Mouse (Mus musculus) urinary bladder, postnatal 14 days (tissue): Measurements from ENCODE around the gene Ypel3.
"Not testable (repeated sequence)": the region's sequence is repeated elsewhere in the genome, so short reads cannot be mapped to it uniquely, and the experiment has no call there.

Experiments
- DNase-seq: peaks from one replicate; pipeline ENCODE4 v3.0.0; 2021; ENCODE audit warnings: low spot score

Gene Ypel3

GRCm38 (mm10) chr7:126766201-126766600 lies 10.6 kb upstream of the Ypel3 start, which contains the start of gene Gdpd3:
Gene Gdpd3 (plus strand): TSS chr7:126766334.
- peak; percentile 72 for DNase-seq

DNA sequence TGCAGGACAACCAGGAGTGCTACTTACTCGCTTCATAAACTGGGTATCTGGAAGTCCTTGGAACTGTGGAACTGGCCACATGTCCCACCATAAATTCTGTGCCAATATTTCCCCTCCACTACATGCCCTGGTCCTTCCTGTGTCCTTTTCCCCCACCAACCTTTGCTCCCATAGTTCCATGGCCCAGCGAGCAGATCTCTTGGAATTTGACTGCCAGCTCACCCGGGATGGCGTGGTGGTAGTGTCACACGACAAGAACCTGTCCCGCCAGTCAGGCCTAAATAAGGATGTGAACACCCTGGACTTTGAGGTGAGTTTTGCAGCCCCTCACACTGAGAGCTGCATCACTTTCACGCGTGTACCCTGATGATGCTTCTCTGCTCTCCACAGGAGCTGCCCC lies 9.8 kb upstream of the Ypel3 start:
- no peak for DNase-seq

DNA sequence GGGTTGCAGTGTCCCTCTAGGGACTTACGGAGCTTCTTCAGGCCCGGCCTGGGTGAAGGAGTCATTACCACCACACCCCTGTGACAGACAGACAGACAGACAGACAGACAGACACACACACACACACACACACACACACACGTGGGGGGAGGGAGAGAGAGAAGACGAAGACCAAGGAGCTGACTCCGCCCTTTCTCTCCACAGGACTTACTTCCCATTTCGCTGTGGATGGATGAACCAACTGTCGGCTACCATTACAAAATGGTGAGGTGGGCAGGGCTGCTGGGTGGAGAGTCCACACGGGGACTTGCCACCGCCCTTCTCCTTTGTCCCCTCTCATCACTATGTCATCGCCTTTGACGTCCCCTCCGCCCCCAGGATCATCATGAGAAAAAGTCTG lies 6.0 kb upstream of the Ypel3 start:
- DNase-seq: no peak

- DNase-seq: no peak
These were observed 3.4 kb upstream of the Ypel3 start for GRCm38 (mm10) chr7:126773351-126773750.

GRCm38 (mm10) chr7:126774463-126774862 lies 2.3 kb upstream of the Ypel3 start:
- DNase-seq: no peak

- DNase-seq: no peak
These were observed 1.4 kb upstream of the Ypel3 start for GRCm38 (mm10) chr7:126775185-126775977.

DNA sequence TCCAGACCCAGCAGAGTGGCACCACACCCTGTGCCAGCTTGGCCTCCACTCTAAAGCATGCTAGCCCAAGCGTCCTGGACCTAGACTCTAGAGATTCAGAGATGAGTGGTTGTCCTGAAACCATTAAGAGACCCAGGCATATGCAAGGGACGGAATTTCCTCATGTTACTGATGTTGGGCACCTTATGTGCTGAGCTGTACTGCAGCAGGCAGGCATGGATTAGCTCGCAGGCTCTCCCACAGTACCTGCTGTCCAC lies 849 bp upstream of the Ypel3 start:
- DNase-seq: no peak

- no peak for DNase-seq
These were observed 721 bp downstream of the Ypel3 start for GRCm38 (mm10) chr7:126777476-126777875.

DNA sequence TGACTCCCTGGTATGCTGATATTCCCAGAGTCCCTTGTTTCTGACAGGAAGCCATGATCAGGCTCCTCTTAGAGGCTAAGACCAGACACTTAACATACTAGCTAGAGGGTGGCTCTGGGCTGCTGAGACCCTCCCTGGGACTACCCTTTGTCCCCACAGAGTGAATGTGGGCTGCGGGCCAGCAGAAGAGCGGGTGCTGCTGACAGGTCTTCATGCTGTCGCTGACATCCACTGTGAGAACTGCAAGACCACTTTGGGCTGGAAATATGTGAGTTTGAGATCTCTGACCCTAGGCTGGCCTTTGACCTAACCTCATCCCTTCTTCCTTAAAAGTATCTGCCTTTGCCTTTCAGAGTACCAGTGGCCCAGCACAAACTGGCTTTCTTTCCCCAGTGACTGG lies 1.4 kb downstream of the Ypel3 start:
- DNase-seq: no peak

GRCm38 (mm10) chr7:126779101-126779500 lies 2.3 kb downstream of the Ypel3 start:
- not testable (repeated sequence) for DNase-seq

GRCm38 (mm10) chr7:126779983-126780970 lies 3.5 kb downstream of the Ypel3 start:
- DNase-seq: peak; percentile 87

DNA sequence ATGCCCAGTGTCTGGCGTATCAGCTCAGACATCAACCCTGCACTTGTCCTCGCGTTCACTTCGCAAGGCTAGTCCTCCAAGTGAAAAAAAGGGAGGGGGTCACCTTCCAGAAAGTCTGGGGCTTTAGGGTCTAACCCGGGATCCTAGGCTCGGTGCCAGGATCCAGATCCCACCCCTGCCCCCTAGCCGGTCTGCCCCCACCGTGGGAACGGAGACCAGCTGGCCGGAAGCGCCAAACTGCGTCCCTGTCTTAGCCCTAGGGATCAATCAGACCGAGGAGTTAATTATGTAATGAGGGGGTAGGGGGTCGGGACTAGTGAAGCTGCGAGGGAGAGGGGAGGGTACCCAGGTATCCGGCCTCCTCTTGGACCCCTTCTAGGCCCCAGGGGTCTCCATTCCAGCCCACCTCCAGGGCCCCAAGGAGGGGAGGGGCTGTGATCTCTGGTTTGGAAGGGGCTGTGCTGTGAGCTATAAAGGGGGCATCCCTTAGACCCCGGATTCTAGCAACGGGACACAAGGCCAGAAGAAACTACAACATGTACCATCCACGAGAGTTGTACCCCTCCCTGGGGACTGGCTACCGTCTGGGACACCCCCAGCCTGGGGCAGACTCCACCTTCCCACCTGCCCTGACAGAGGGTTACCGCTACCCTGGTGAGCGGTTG lies 4.3 kb downstream of the Ypel3 start, which contains the start of gene Tbx6:
Gene Tbx6 (plus strand): TSS at position 513 of the 665 bp plus-strand sequence.
- DNase-seq: no peak

DNA sequence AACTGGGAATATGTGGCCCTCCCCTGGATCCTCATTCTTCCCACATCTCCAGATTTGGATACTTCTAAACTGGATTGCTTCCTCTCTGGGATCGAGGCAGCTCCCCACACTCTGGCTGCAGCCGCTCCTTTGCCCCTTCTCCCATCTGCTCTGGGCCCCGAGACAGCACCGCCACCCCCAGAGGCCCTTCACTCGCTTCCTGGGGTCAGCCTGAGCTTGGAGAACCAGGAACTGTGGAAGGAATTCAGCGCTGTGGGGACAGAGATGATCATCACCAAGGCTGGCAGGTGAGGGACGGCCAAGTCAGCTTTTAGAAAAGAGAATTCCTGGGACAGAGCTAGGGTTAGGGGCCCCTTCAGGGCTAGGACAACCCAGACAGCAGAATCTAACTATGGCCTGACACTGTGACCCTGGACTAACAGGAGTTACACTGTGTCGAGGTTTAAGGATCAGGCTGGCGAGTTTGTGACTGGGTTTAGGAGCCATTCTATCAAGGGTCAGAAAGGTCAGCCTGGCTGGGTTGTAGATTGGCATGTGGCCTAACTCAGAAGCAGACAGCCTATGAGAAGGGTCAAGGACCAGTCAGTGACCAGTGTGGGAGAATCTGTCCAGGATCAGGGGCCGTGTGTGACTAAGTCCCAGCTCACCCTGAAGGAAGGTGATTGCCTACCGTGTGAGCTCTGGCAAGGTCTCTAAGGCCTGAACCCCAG lies 5.1 kb downstream of the Ypel3 start:
- no peak for DNase-seq

DNA sequence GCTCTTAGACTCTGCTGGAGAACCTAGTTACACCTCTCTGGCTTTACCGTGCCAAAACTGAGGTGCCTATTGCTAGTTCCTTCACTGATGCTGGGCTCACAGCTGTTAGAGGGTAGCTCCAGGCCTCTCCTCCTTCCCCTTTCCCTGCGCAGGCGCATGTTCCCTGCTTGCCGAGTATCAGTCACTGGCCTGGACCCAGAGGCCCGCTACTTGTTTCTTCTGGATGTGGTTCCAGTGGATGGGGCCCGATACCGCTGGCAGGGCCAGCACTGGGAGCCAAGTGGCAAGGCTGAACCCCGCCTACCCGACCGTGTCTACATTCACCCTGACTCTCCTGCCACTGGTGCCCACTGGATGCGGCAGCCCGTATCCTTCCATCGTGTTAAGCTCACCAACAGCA lies 5.9 kb downstream of the Ypel3 start:
- no peak for DNase-seq

- no peak for DNase-seq
These were observed 7.7 kb downstream of the Ypel3 start for GRCm38 (mm10) chr7:126784469-126784868.

GRCm38 (mm10) chr7:126785056-126785455 lies 8.3 kb downstream of the Ypel3 start:
- no peak for DNase-seq

- no peak for DNase-seq
These were observed 9.4 kb downstream of the Ypel3 start for GRCm38 (mm10) chr7:126786142-126786541.

DNA sequence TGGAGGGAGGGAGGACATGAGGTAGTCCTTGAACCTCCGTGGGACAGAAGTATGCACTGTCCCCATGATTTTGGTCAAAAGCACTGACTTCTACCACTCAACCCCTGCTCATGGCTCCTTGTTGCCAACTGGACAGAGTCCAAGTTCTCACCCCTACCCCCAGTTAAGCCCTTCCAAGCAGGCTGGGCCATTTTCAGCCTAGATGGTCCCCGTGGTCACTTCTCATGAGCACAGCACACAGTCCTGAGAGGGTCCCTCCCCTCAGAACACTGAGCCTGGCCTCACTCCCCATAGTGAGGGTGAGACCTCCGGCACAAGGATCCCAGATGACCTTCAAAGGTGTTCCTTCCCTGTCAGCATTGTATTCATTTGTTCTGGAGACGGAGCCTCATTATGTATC lies 12.4 kb downstream of the Ypel3 start:
- no peak for DNase-seq

DNA sequence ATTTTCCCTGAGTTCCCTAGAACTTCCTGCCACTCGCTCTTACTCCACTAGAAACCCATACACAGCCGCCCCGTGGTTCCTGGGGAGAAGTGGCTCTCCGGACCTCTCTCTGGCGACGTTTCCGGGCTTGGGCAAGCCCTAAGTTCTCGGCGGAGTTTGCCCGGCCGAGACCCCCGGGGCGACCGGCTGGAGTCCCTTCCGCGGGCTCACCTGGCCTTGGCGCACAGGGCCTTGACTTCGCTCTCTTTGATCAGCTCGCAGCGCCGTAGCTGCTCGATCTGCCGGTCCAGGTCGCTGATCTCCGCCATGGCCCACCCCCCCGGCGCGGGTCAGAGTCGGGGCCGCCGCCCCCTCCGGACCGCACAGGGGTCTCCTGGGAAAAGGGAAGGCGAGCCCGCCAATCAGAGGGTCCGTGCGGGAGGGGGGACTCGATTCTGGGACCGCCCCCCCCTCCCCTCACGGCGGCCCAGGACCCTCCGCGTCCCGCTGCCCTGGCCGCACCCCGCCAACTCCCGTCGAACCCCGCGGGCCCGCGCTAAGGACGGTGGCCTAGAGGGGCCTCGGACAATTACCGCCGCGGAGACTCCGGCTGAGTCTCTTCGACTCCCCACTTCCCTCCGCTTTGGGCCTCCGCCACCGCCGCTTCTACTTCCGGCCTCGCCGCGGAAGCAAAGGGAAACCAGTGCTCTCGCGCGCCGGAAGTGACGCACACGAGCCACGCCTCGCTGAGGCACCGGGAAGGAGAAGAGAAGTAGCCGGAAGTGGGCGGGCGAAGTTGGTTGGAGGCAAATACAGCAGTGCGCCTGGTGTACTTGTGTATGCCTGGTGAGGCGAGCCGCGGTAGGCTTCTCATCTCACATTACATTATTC lies 15.3 kb downstream of the Ypel3 start, which contains the start of gene Ppp4c:
Gene Ppp4c (minus strand): TSS at position 646 of the 870 bp plus-strand sequence.
- DNase-seq: peak; percentile 98

DNA sequence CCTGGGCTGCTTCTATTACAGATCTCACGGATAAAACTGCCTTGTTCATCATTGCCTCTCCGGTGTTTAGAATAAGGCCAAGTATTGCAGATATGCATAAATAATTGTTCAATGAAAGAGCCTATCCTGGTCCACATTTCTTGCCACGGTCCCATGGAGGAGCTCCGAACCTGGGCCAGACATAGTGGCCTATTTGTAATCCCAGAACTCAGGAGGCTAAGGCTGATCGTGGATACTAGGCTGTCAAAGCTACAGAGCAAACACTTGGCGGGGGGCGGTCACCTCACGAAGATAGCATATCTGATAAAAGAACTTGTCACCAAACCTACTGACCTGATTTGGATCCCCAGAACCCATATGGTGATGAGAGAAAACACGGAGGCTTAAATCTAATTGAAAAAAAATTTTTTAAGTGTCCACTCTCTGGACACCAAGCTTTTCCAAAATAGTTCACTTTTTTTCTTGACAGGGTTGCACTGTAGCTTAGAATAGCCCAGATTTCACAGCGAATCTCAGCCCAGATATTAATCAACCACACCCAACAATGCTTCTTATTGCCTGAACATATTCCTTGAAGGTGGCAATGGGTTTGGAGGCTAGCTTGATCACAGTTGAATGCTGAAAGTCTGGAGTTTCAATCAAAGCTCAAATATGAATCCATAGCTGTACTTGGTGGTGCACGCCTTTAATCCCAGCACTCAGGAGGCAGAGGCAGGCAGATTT lies 16.1 kb downstream of the Ypel3 start:
- no peak for DNase-seq
